Mouse (Mus musculus): ENCODE measurements at regions not wholly inside any gene's neighbourhood (a gene's known extent, or its start where the extent isn't known, plus 50 kb on each side); places are given as distances from the start of the nearest gene placed in this dataset.

DNA sequence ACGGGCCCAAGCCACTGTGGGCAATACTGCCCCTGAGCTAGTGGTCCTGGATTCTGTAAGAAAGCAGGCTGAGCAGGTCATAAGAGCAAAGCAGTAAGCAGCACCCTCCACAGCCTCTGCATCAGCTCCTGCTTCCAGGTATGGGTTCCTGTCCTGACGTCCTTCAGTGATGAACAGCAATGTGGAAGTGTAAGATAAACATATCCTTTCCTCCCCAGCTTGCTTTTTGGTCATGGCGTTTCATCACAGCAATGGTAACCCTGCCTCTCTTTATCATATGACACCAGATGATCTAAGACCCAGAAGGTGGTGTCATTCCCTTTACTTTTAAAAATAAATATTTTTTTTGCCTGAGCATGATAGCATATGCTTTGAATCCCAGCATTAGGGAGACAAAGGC, 138.9 kb upstream of the Lhx1 start:
- Histone ChIP-seq H3K4me2 (no peak overlapping the region), H3K4me1 (replicated peaks) (no peaks in the 10 kb centered on the region), H3K27me3 (peaks cover 24% of the 10 kb centered on the region), H3K4me3 (no peak overlapping the region), H3K9ac (no peak overlapping the region), H3K27ac (no peak overlapping the region), H3K36me3 (no peaks in the 10 kb centered on the region), H3K9me3 (replicated peaks) (no peaks in the 10 kb centered on the region)
- WGBS: 51% methylated on average over 3 of the region's 3 CpGs
- ATAC-seq (replicated peaks; ENCODE audit: insufficient number of reproducible peaks, insufficient read depth, low FRiP score, low read depth): no peak

DNA sequence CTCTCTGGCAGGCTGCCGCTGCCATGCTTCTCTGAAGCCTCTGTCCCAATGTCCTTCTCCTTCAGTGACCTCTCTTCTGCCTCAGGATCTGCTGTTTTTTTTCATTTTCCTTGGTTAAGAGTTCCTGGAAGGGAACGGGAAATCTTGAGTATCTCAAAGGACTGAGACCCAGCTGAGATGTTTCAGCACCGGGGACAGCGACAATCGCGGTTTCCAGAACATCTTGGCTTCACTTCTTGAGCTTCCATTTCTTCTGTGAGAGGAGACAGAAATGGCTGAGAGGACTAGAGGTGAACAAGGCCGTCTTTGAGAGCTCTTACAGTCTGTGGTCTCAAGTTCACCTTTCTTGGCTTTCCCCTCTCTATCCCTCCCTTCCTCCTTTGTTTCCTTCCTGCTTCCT, 136.6 kb upstream of the Lhx1 start:
- Histone ChIP-seq H3K9me3 (replicated peaks) (no peaks in the 10 kb centered on the region), H3K9ac (no peak overlapping the region), H3K4me3 (no peak overlapping the region), H3K4me2 (no peak overlapping the region), H3K36me3 (no peaks in the 10 kb centered on the region), H3K27ac (no peak overlapping the region), H3K27me3 (peaks cover 24% of the 10 kb centered on the region), H3K4me1 (replicated peaks) (no peaks in the 10 kb centered on the region)
- no peak for ATAC-seq (replicated peaks; ENCODE audit: insufficient number of reproducible peaks, insufficient read depth, low FRiP score, low read depth)
- 9% methylated on average over 7 of the region's 7 CpGs for WGBS

DNA sequence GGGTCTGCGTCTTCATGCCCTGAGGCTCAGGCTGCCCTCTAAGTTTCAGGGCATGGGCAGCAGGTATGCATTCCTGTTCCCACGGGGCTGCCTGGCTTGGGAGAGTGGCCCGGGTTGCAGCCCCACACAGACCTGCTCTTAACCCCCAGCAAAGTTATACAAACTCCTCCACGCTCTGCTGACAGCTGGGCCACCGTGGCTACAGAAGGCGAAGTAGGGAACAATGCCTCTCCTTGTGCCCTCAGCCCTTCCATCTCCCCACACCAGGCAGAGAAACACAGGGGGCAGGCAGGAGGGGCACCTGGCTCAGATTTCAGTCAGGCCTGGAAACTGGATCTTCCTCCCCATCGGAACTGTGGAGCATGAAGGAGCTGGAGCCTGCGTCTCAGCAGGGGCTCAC, 135.5 kb upstream of the Lhx1 start:
- no peak overlapping the region for H3K4me3 ChIP-seq
- ATAC-seq (replicated peaks; ENCODE audit: insufficient number of reproducible peaks, insufficient read depth, low FRiP score, low read depth): no peak
- WGBS: 29% methylated on average over 8 of the region's 8 CpGs
- no peak overlapping the region for H3K4me2 ChIP-seq
- H3K27ac ChIP-seq: no peak overlapping the region
- H3K4me1 ChIP-seq (replicated peaks): no peaks in the 10 kb centered on the region
- no peak overlapping the region for H3K9ac ChIP-seq
- peaks cover 24% of the 10 kb centered on the region for H3K27me3 ChIP-seq
- no peaks in the 10 kb centered on the region for H3K9me3 ChIP-seq (replicated peaks)
- H3K36me3 ChIP-seq: no peaks in the 10 kb centered on the region

DNA sequence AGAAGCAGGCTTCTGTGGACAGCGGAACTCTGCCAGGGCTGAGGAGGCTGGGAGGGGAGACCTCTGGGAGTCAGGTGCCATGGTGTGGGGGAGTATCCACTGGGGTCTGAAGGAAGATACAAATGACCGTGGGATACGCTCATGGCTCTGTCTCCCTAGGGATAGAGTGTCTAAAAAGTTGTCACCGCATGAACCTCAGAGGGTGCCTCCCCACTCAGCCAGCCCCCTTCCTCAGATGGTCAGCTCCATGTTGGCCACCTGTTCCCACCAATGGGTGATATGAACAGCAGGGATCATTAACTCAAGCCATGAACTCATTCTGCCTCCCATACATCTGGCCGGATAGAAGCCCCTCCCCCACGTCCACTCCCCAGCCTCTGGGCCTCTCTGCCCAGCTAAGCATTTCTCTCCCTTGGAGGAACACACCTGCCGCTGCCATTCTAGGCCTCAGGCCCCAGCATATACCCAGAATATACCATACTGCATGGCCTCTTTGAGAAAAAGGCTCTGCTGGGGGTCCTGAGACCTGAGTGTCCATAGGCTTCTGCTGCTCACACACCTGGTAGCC, 134.1 kb upstream of the Lhx1 start:
- no peak for ATAC-seq (replicated peaks; ENCODE audit: insufficient number of reproducible peaks, insufficient read depth, low FRiP score, low read depth)
- Histone ChIP-seq H3K36me3 (no peaks in the 10 kb centered on the region), H3K4me2 (no peak overlapping the region), H3K9ac (no peak overlapping the region), H3K27me3 (peaks cover 24% of the 10 kb centered on the region), H3K27ac (no peak overlapping the region), H3K4me1 (replicated peaks) (no peaks in the 10 kb centered on the region), H3K4me3 (no peak overlapping the region), H3K9me3 (replicated peaks) (no peaks in the 10 kb centered on the region)
- WGBS: 68% methylated on average over 7 of the region's 7 CpGs

DNA sequence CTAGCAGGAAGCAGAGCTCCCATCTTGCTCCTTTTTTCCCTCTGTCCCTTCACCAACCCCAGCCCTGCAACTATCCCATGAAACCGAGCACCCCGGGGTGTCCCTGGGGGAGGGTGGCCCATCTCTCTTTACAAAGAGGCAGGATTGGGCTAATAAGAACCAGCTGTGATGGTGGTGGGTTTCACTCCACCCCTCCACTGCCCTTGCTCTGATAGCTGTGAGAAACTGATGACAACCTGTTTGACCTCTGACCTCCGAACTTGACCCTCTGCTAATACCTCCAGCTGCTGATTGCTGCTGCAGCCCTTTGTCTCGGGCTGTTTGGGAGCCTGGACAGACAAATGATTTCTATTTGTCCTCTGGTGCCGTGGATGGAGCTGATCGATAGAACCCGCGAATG, 128.1 kb upstream of the Lhx1 start:
- WGBS: 39% methylated on average over 8 of the region's 8 CpGs
- no peak for ATAC-seq (replicated peaks; ENCODE audit: insufficient number of reproducible peaks, insufficient read depth, low FRiP score, low read depth)
- Histone ChIP-seq H3K4me3 (no peak overlapping the region), H3K9me3 (replicated peaks) (no peaks in the 10 kb centered on the region), H3K27ac (no peak overlapping the region), H3K4me1 (replicated peaks) (no peaks in the 10 kb centered on the region), H3K4me2 (no peak overlapping the region), H3K27me3 (peaks cover 11% of the 10 kb centered on the region), H3K36me3 (no peaks in the 10 kb centered on the region), H3K9ac (no peak overlapping the region)

DNA sequence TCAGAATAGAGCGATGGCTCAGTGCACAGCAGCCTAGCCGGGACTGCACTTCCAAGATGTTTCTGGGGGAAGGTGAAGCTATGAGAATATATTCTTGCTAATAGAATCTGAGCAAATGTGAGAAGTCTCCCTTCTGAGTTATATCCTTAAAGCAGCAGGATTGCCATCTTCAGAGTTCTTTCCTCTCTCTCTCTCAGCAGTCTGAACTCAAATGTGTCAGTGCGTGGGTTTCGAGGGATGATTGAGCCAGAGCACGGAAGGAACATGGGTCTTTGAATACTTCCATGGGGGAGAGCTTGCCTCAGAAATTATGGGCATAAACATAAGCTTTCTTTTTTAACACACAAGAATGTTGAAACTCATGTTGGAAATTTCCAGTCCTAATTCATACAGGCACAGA, 123.6 kb upstream of the Lhx1 start:
- Histone ChIP-seq H3K9me3 (replicated peaks) (no peaks in the 10 kb centered on the region), H3K9ac (no peak overlapping the region), H3K4me2 (no peak overlapping the region), H3K4me1 (replicated peaks) (no peaks in the 10 kb centered on the region), H3K36me3 (no peaks in the 10 kb centered on the region), H3K27me3 (peaks cover 30% of the 10 kb centered on the region), H3K27ac (no peak overlapping the region), H3K4me3 (no peak overlapping the region)
- no peak for ATAC-seq (replicated peaks; ENCODE audit: insufficient number of reproducible peaks, insufficient read depth, low FRiP score, low read depth)
- 89% methylated on average over 5 of the region's 5 CpGs for WGBS

DNA sequence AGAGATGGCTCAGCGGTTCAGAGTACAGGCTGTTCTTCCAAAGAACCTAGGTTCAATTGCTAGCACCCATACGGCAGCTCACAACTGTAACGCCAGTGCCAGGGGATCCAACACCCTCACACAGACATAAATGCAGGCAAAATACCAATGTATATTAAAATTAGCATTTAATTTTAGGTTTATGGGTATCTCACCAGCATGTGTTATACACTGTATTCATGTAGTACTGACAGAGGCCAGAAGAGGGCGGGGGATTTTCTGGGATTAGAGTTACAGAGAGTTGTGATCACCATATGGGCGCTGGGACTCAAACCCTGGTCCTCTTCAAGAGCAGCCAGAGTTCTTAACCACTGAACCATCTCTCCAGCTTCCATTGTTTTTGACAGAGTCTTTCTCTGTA, 121.8 kb upstream of the Lhx1 start:
- H3K4me3 ChIP-seq: no peak overlapping the region
- peaks cover 8% of the 10 kb centered on the region for H3K4me1 ChIP-seq (replicated peaks)
- ATAC-seq (replicated peaks; ENCODE audit: insufficient number of reproducible peaks, insufficient read depth, low FRiP score, low read depth): no peak
- WGBS: 89% methylated on average over 5 of the region's 5 CpGs
- no peaks in the 10 kb centered on the region for H3K9me3 ChIP-seq (replicated peaks)
- H3K27ac ChIP-seq: no peak overlapping the region
- H3K27me3 ChIP-seq: peaks cover 43% of the 10 kb centered on the region
- no peak overlapping the region for H3K9ac ChIP-seq
- no peak overlapping the region for H3K4me2 ChIP-seq
- H3K36me3 ChIP-seq: no peaks in the 10 kb centered on the region

DNA sequence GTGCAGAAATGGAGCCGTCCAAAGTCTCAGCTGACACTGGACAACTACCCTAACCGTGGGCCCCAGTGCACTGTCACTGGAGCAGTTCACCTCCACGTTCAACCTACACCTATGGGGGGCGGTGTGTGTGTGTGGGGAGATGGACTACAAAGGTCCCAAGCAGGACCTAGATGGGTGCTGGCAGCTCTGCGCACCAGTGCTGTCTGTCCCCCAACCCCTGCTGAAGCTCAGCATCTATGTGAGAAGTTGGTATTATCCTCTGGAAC, 117.7 kb upstream of the Lhx1 start:
- Histone ChIP-seq H3K4me1 (replicated peaks) (peaks cover 10% of the 10 kb centered on the region), H3K4me3 (peak overlapping the region; percentile 54), H3K27ac (no peak overlapping the region), H3K9me3 (replicated peaks) (no peaks in the 10 kb centered on the region), H3K4me2 (peak overlapping the region; percentile 89), H3K36me3 (no peaks in the 10 kb centered on the region), H3K9ac (peak overlapping the region; percentile 59; the same call in 1 of the 2 replicates), H3K27me3 (peaks cover 76% of the 10 kb centered on the region)
- no peak for ATAC-seq (replicated peaks; ENCODE audit: insufficient number of reproducible peaks, insufficient read depth, low FRiP score, low read depth)
- whole genome bisulfite sequencing: 44% methylated on average over 5 of the region's 5 CpGs

DNA sequence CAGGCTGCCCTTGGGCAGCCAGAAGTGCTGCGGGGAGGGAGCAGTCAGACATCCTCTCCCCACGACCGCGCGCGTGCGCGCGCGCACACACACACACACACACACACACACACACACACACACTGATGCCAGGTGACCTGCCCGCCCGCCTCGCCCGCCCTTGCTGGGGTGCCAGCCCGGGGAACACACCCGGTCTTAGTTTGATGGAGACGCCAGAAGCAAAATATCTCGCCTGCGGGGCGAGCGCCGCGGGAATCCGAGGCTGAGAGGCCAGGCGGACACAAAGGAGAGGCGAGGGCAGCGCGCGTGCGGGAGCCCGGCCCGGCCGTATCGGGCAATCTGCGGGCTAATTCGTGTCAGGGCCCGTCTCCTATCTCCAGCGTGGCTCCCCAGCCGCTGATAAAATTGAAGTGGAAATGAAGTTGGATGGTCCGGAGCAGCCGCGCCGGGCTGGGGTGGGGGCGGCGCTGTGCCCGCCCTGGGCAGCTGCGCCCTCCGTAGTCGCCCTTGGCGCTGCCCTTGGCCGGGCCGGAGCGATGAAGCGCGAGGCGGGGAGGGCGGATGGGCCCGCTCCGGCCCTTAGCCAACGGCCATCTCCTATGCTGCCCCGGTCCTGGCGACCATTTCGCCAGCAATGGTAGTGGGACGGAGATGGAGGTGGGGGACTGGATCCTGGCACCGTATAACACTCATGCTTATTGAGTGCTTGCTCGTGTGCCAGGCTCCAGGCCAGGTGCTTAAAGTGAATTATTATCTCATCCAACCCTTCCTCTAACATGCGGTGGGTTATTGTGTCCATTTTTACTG, 117.2 kb upstream of the Lhx1 start:
- peaks cover 80% of the 10 kb centered on the region for H3K27me3 ChIP-seq
- 3% methylated on average over 59 of the region's 67 CpGs for WGBS
- peak; percentile 66; the same call in 1 of the 2 replicates for ATAC-seq (replicated peaks; ENCODE audit: insufficient number of reproducible peaks, insufficient read depth, low FRiP score, low read depth)
- H3K27ac ChIP-seq: no peak overlapping the region
- H3K4me1 ChIP-seq (replicated peaks): peaks cover 10% of the 10 kb centered on the region
- peak overlapping the region; percentile 59 for H3K9ac ChIP-seq
- H3K9me3 ChIP-seq (replicated peaks): no peaks in the 10 kb centered on the region
- H3K36me3 ChIP-seq: no peaks in the 10 kb centered on the region
- peak overlapping the region; percentile 54 for H3K4me3 ChIP-seq
- peak overlapping the region; percentile 89 for H3K4me2 ChIP-seq

DNA sequence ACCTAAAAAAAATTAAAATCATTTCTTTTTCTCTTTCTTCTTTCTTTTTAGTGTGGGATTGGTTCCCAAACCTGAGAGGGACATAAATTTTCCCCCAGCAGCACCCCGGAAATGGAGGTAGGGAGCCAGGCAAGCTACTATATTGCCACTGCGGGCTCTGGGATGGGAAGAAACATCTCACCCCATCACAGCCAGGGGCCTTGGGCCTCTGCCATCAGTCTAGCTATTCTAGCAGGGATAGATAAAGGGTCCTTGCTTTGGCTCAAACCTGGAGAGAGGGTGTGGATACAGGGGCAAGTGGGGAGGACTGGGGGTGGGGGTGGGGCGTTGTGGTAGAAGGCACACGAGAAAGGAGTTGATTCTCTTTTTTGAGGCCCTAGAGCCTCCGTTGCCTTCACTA, 116.3 kb upstream of the Lhx1 start:
- Histone ChIP-seq H3K4me2 (no peak overlapping the region), H3K9ac (no peak overlapping the region), H3K4me1 (replicated peaks) (peaks cover 10% of the 10 kb centered on the region), H3K27me3 (peaks cover 89% of the 10 kb centered on the region), H3K36me3 (no peaks in the 10 kb centered on the region), H3K27ac (no peak overlapping the region), H3K4me3 (0 out of 2 replicates have a peak overlapping the region, but pooled peaks have one; percentile 54), H3K9me3 (replicated peaks) (no peaks in the 10 kb centered on the region)
- 23% methylated on average over 5 of the region's 5 CpGs for WGBS
- ATAC-seq (replicated peaks; ENCODE audit: insufficient number of reproducible peaks, insufficient read depth, low FRiP score, low read depth): no peak

DNA sequence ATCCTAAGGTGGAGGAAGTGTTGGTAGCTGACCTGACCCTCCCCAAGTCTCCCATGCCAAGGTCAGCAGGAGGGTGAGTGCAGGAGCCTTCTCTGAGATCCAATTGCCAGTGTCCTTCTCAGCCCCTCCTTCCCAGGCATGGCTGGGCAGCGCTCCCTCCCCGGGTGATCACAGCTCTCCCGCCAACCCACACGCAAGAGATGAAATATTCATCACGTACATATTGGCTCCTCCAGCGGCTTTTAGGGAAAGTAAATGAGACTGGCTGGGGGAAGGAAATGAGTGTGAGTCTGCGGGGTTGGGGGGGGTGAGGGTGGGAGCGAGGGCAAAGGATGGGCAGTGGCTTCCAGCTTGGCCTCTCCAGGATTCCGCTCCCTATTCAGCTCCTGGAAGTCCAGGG, 113.0 kb upstream of the Lhx1 start:
- 24% methylated on average over 9 of the region's 9 CpGs for WGBS
- Histone ChIP-seq H3K4me2 (no peak overlapping the region), H3K27ac (no peak overlapping the region), H3K4me3 (no peak overlapping the region), H3K27me3 (peaks cover 82% of the 10 kb centered on the region), H3K9me3 (replicated peaks) (no peaks in the 10 kb centered on the region), H3K9ac (no peak overlapping the region), H3K36me3 (no peaks in the 10 kb centered on the region), H3K4me1 (replicated peaks) (peaks cover 10% of the 10 kb centered on the region)
- ATAC-seq (replicated peaks; ENCODE audit: insufficient number of reproducible peaks, insufficient read depth, low FRiP score, low read depth): no peak

DNA sequence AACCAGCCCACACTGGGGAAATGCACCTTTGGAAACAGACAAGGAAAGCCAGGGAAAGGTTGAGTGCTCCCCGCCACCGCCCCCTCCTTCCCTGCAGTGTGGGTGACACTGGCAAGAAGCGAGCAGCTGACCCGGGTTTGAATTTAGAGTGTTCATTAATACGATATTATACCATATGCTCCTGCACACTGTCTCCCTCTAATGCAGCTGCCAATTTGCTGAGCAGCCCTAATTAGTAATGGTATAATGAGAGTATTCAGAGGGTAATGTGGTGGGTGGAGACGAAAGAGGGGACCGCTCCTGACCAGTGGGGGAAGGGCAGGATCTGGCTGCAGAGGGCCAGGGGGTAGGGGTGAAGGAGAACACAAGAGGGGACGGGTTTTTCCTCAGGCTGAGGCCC, 111.9 kb upstream of the Lhx1 start:
- H3K36me3 ChIP-seq: no peaks in the 10 kb centered on the region
- peaks cover 3% of the 10 kb centered on the region; the same call in 1 of the 2 replicates for H3K4me1 ChIP-seq (replicated peaks)
- no peak overlapping the region for H3K4me2 ChIP-seq
- no peaks in the 10 kb centered on the region for H3K9me3 ChIP-seq (replicated peaks)
- H3K4me3 ChIP-seq: no peak overlapping the region
- H3K27ac ChIP-seq: no peak overlapping the region
- WGBS: 56% methylated on average over 8 of the region's 8 CpGs
- no peak overlapping the region for H3K9ac ChIP-seq
- no peak for ATAC-seq (replicated peaks; ENCODE audit: insufficient number of reproducible peaks, insufficient read depth, low FRiP score, low read depth)
- H3K27me3 ChIP-seq: peaks cover 74% of the 10 kb centered on the region

All from heart, embryonic 15.5 days (tissue).